Mouse (Mus musculus): ENCODE results near the gene Twf2. TPM values are rescaled to one million over a fixed set of nuclear protein-coding genes. Genes with fewer than 3 reads are reported as not detected.

Gene Twf2
- polyA plus RNA-seq, 1 experiment from 2014 or later, result 43.3 TPM

DNA sequence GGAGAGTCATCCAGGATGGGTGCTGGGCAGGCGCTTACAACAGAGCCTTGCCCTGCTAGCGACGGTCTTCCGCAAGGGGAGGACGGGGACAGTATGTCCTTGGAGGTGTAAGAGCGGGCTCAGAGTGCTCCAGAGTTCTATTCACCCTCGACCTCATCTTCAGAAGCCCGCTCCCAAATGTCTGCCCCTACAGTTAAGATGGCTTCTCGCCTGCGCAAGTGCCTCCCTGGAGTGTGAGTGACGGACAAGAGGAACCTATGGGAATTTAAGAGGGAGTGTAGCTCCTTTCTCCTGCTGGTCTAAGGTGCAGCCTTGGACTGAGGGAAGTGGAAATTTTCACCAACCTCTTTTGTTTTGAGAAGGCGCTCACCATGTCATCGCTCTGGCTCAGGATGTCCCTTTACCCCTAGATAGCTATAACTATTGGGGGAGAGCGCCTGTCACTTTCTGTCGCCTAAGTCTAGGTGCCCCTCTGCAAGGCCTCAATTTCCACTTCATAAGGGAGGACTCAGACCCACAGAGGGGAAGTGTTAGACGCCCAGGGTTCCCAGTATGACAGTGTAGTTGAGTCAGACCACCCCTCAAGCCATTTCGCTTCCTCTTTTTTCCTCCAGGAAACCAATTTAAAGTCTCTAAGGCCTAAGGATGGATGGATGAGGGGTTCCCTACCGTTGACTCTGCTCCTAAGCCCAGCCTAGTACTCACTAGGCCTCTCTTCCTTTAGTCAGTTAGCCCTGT is 3.2 kb upstream of the Twf2 start, which contains the start of gene Ppm1m:
Ppm1m (minus strand) TSS at position 212 of the 738 bp plus-strand sequence.
- H3K4me1 ChIP-seq, result peaks cover 41% of the 10 kb centered on the region
- peak within 1 kb of the TSS; percentile 58 for H3K27ac ChIP-seq (replicated peaks)
- peaks cover 26% of the 10 kb centered on the region for H3K36me3 ChIP-seq
- ATAC-seq (ENCODE audit: extremely low read depth, insufficient number of reproducible peaks, low FRiP score, low TSS enrichment), result no peak
- WGBS, result 40% methylated on average over 18 of the region's 18 CpGs
- H3K9me3 ChIP-seq, result no peaks in the 10 kb centered on the region
- H3K4me2 ChIP-seq, result peak within 1 kb of the TSS; percentile 72
- H3K4me3 ChIP-seq, result peak within 1 kb of the TSS; percentile 74
- H3K9ac ChIP-seq, result peak within 1 kb of the TSS; percentile 92
- H3K27me3 ChIP-seq (replicated peaks), result no peaks in the 10 kb centered on the region

DNA sequence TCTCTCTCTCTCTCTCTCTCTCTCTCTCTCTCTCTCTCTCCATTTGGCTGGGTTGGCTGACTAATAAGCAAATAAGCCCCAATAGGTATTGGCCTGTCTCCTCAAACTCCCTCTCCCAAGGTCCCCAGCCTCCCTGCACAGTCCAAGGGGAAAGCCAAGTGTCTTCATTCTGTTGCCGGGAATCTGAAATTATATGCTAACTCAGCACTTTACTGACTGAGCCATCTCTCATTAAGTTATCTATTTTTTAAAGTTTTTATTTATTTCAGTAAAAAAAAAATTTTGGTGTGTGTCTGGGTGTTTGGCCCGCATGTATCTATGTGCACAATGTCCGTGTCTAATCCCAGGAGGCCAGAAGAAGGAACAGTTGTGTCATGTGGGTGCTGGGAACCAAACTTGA is 1.0 kb upstream of the Twf2 start:
- Histone ChIP-seq H3K27ac (replicated peaks) (peak overlapping the region; percentile 49; the same call in 1 of the 2 replicates), H3K4me3 (peak overlapping the region; percentile 77), H3K27me3 (replicated peaks) (no peaks in the 10 kb centered on the region), H3K4me2 (peak overlapping the region; percentile 80), H3K9ac (no peak overlapping the region), H3K36me3 (peaks cover 6% of the 10 kb centered on the region), H3K4me1 (peaks cover 63% of the 10 kb centered on the region), H3K9me3 (no peaks in the 10 kb centered on the region)
- 89% methylated on average over 3 of the region's 3 CpGs for WGBS
- no peak for ATAC-seq (ENCODE audit: extremely low read depth, insufficient number of reproducible peaks, low FRiP score, low TSS enrichment)

DNA sequence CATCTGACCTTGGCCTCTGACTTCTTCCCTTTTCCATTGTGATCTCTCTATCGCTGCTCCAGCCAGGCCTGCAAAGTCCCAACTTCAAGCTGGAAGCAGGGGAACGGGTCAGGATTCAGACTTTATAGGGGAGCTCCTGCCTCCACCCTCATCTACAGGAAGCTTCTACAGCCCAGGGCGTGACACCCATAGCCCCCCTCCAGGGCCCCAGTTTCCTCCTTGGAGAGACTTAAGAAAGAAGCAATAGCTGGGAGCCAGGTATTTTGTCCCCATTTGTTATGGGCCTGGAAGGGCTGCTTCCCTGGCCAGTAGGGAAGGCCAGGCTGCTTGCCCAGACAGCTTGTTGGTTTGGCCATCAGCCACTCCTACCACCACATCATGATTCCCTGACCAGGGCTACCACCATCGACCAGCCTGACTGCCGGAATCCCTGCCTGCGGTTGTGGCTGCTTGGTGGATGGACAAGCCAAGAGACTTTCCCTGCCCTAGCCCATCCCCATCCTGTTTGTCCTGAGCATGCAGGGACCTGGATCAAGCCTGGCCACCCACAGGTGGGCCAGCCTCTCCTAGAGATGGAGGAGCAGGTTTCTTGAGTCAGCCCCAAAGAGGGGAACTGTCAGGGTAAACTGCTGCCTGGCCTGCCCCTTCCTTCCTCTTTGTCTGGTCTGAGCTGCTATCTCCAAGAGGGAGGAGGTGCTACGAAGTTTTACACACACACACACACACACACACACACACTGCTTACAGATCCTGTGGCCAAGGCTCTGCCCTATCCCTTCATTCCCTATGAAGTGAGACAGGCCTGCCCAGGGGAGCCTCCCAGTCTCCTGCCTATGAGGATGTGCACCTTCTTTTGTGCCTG is 1.3 kb downstream of the Twf2 start:
- peaks cover 53% of the 10 kb centered on the region for H3K4me1 ChIP-seq
- H3K27ac ChIP-seq (replicated peaks), result peak overlapping the region; percentile 83
- peak overlapping the region; percentile 77 for H3K4me3 ChIP-seq

DNA sequence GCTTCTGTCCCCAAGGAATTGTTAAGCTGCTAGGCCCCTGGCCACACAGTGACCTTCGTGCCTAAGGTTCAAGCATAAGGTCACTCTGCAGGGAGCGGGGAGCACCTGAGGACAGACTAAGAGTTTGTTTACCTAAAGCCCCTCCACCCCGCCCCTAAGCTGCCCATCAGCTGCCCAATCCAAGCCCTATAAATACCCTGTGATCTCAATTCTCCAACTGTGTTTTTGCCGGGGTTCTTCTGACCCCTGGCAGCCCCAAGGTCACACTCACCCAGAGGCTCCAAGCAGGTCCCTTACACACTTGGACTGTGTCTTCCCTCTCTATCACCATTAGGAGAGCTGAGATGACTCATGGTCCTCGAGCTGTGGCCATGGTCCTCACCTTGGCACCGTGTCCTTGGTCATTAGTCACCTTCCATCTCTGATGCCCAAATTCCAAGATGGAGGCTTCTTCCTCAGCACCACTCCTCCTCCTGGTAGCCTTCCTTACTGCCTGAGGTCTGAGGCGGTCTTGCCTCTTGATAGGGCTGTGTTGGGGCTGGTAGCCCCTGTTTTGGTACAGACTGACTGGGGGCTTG is 2.9 kb downstream of the Twf2 start:
- H3K4me3 ChIP-seq, result no peak overlapping the region
- peaks cover 45% of the 10 kb centered on the region for H3K4me1 ChIP-seq
- no peak for ATAC-seq (ENCODE audit: extremely low read depth, insufficient number of reproducible peaks, low FRiP score, low TSS enrichment)
- no peak overlapping the region for H3K9ac ChIP-seq
- H3K27me3 ChIP-seq (replicated peaks), result no peaks in the 10 kb centered on the region
- H3K9me3 ChIP-seq, result no peaks in the 10 kb centered on the region
- peaks cover 26% of the 10 kb centered on the region for H3K36me3 ChIP-seq
- WGBS, result 72% methylated on average over 7 of the region's 7 CpGs
- H3K27ac ChIP-seq (replicated peaks), result peak overlapping the region; percentile 51
- no peak overlapping the region for H3K4me2 ChIP-seq

More for the DNA sequence above, 1.3 kb downstream of the Twf2 start:
- Histone ChIP-seq H3K36me3 (peaks cover 22% of the 10 kb centered on the region), H3K9me3 (no peaks in the 10 kb centered on the region), H3K4me2 (peak overlapping the region; percentile 80), H3K9ac (peak overlapping the region; percentile 89), H3K27me3 (replicated peaks) (no peaks in the 10 kb centered on the region)
- ATAC-seq (ENCODE audit: extremely low read depth, insufficient number of reproducible peaks, low FRiP score, low TSS enrichment), result no peak
- whole genome bisulfite sequencing, result 53% methylated on average over 7 of the region's 7 CpGs

DNA sequence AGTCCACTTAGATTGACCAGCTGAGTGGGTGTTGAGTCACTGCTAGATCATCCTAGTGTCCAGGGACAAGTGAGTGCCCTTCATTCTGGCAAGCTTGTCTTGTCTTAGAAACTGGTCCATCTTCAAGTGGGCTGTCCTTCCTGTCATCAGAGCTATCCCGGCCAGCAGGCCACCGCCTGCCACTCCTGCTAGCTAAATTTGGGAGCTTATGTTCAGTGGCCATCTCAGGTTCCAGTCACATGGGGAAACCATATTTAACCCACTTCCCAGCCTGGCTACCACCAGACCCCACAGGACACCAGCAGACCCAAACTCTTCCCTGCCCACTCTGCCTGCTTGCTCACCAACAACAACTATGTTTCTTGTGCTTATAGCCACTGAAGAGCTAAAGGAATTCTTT is 3.6 kb downstream of the Twf2 start:
- ATAC-seq (ENCODE audit: extremely low read depth, insufficient number of reproducible peaks, low FRiP score, low TSS enrichment), result no peak
- H3K36me3 ChIP-seq, result peaks cover 26% of the 10 kb centered on the region
- H3K4me3 ChIP-seq, result peak overlapping the region; percentile 4; the same call in 1 of the 2 replicates
- H3K27me3 ChIP-seq (replicated peaks), result no peaks in the 10 kb centered on the region
- H3K9me3 ChIP-seq, result no peaks in the 10 kb centered on the region
- H3K9ac ChIP-seq, result 0 out of 2 replicates have a peak overlapping the region, but pooled peaks have one; percentile 56
- peak overlapping the region; percentile 51 for H3K27ac ChIP-seq (replicated peaks)
- 32% methylated on average over 2 of the region's 2 CpGs for WGBS
- H3K4me1 ChIP-seq, result peaks cover 52% of the 10 kb centered on the region
- peak overlapping the region; percentile 46 for H3K4me2 ChIP-seq

DNA sequence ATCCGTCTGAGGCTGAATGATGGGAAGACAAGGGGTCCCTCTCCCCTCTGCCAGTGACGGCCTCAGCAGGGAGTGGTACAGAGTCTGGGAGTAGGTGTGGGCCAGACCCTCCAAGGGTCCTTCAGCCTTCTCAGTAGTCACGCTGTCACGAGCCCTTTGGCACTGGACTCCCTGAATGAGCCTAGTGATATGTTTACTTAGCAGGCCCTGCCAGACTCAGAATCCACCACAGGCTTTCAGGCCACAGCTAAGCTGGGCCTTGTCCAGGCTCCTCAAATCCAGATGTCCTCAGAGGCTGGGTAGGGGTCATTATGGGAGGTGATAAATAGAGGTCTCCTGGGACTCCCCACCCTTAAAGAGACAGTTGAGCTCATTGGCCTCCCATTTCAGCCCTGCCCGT is 5.3 kb downstream of the Twf2 start:
- H3K4me3 ChIP-seq, result no peak overlapping the region
- no peak overlapping the region for H3K4me2 ChIP-seq
- peaks cover 36% of the 10 kb centered on the region for H3K36me3 ChIP-seq
- WGBS, result 86% methylated on average over 5 of the region's 5 CpGs
- H3K4me1 ChIP-seq, result peaks cover 57% of the 10 kb centered on the region
- no peaks in the 10 kb centered on the region for H3K27me3 ChIP-seq (replicated peaks)
- no peaks in the 10 kb centered on the region for H3K9me3 ChIP-seq
- H3K9ac ChIP-seq, result no peak overlapping the region
- no peak overlapping the region for H3K27ac ChIP-seq (replicated peaks)
- ATAC-seq (ENCODE audit: extremely low read depth, insufficient number of reproducible peaks, low FRiP score, low TSS enrichment), result no peak

DNA sequence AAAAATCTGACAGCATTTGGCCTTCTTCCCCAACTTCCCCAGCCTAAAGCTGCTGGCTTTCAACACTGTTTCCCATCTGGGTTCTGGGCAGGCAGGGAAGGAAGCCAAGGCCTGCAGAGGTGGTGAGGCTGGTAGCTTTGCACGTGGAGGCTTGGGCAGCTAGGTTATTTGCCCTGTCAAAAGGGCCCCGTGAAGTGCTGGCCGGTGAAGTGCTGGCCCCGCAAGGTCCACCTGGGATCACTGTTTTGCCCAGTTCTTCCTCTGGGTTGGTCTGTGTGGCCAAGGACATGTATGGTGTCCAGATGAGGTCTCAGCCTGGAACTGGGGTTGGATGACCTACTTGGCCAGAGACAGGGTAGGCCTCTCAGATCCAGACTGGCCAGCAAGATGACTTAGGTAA is 7.0 kb downstream of the Twf2 start:
- H3K27me3 ChIP-seq (replicated peaks), result no peaks in the 10 kb centered on the region
- peaks cover 54% of the 10 kb centered on the region for H3K36me3 ChIP-seq
- H3K9ac ChIP-seq, result no peak overlapping the region
- ATAC-seq (ENCODE audit: extremely low read depth, insufficient number of reproducible peaks, low FRiP score, low TSS enrichment), result no peak
- H3K27ac ChIP-seq (replicated peaks), result no peak overlapping the region
- H3K4me2 ChIP-seq, result no peak overlapping the region
- 81% methylated on average over 4 of the region's 4 CpGs for WGBS
- no peaks in the 10 kb centered on the region for H3K9me3 ChIP-seq
- no peak overlapping the region for H3K4me3 ChIP-seq
- peaks cover 40% of the 10 kb centered on the region for H3K4me1 ChIP-seq

DNA sequence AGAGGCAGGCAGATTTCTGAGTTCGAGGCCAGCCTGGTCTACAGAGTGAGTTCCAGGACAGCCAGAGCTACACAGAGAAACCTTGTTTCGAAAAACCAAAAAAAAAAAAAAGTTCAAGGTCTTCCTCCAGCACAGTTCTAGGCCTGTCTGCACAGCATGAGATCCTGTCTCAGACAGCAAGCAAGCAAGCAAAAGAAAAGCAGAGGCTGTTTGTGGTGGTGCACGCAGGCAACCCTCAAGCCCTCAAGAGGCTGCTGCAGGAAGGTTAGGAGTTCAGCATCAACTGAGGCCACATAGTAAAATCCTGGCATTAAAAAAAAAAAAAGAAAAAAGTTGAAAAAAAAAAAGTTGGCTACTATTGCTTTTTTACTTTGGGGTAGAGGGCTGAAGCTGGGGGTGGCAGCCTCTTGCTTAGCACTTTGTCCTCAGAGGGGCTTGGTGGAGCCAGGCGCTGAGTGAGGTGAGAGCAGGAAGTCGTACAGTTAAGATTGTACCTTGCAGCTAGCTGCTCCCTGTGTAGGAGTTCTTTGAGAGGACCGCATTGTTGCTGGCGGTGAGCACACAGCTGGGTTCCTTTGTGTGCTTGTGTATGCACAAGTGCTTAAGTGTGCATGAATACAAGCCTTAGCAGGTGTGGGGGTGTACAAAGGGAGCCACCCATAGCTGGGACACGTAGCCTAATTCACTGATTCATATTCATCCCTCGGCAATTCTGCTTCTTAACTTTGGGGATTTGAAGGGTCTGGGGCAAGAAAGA is 8.1 kb downstream of the Twf2 start:
- H3K27ac ChIP-seq (replicated peaks), result peak overlapping the region; percentile 62
- peak overlapping the region; percentile 79 for H3K9ac ChIP-seq
- H3K9me3 ChIP-seq, result no peaks in the 10 kb centered on the region
- H3K4me1 ChIP-seq, result peaks cover 29% of the 10 kb centered on the region
- peak overlapping the region; percentile 74 for H3K4me2 ChIP-seq
- peaks cover 61% of the 10 kb centered on the region for H3K36me3 ChIP-seq
- 56% methylated on average over 9 of the region's 9 CpGs for WGBS
- peak overlapping the region; percentile 45 for H3K4me3 ChIP-seq
- no peaks in the 10 kb centered on the region for H3K27me3 ChIP-seq (replicated peaks)
- ATAC-seq (ENCODE audit: extremely low read depth, insufficient number of reproducible peaks, low FRiP score, low TSS enrichment), result no peak

DNA sequence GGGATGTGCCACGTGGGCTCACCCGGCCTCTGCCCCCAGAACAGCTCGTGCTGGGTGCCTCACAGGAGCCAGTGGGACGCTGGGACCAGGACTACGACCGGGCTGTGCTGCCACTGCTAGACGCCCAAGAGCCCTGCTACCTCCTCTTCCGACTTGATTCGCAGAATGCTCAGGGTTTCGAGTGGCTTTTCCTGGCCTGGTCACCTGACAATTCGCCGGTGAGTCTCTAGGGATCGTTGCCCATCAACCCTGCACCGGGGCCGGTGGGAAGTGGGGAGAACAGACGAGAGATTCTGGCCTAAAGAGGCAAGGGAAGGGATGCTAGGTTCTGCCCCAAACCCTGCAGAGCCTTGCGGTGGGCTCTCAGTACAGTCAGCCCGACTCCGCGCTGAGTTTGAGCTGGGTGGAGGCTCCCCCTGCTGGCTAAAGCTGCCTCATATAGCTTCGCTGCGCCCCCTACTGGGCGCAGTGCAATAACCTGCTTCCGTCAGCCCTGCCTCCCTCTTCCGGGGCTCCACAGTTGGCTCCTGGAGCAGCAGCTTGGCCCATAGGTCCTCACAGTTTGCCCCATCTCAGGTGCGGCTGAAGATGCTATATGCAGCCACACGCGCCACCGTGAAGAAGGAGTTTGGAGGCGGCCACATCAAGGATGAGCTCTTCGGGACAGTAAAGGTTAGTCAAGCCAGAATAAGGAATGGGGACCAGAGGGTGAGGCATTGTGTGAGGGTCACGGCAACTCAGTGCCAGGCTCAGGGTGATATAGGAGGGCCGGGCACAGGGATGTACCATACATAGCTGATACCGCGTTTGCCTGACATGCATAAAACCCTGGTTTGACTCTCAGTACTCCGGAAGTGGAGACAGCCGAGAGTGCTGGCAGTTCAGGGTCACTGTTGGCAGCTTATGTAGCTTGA is 9.0 kb downstream of the Twf2 start:
- Histone ChIP-seq H3K27ac (replicated peaks) (peak overlapping the region; percentile 62), H3K4me1 (peaks cover 20% of the 10 kb centered on the region), H3K36me3 (peaks cover 62% of the 10 kb centered on the region), H3K9ac (peak overlapping the region; percentile 79), H3K4me3 (peak overlapping the region; percentile 45), H3K9me3 (no peaks in the 10 kb centered on the region), H3K27me3 (replicated peaks) (no peaks in the 10 kb centered on the region), H3K4me2 (peak overlapping the region; percentile 74)
- WGBS, result 21% methylated on average over 37 of the region's 37 CpGs
- ATAC-seq (ENCODE audit: extremely low read depth, insufficient number of reproducible peaks, low FRiP score, low TSS enrichment), result peak; percentile 48

DNA sequence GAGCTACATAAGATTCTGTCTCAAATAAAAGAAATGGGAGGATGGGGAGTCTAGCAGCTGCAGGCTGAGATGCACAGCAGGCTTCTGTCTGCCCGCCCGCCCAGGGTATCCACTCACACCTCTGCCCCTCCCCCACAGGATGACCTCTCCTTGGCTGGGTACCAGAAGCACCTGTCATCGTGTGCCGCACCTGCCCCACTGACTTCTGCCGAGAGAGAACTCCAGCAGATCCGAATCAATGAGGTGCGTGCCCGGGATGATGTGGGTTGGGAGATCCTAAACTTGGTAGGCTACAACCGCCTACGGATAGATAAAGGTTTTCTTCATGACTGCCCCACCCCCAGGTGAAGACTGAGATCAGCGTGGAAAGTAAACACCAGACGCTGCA is 9.7 kb downstream of the Twf2 start:
- Histone ChIP-seq H3K27me3 (replicated peaks) (no peaks in the 10 kb centered on the region), H3K36me3 (peaks cover 58% of the 10 kb centered on the region), H3K4me1 (peaks cover 18% of the 10 kb centered on the region), H3K27ac (replicated peaks) (no peak overlapping the region), H3K4me3 (no peak overlapping the region), H3K9me3 (no peaks in the 10 kb centered on the region), H3K4me2 (no peak overlapping the region), H3K9ac (no peak overlapping the region)
- no peak for ATAC-seq (ENCODE audit: extremely low read depth, insufficient number of reproducible peaks, low FRiP score, low TSS enrichment)
- whole genome bisulfite sequencing, result 75% methylated on average over 12 of the region's 12 CpGs
